Mouse (Mus musculus) inflammation-experienced regulatory T-cells, adult 6 months (primary cell): Measurements from ENCODE around the gene Prss1. TPM values are rescaled to one million over a fixed set of nuclear protein-coding genes. Genes with fewer than 3 reads are reported as not detected.
"Not testable (repeated sequence)": the region's sequence is repeated elsewhere in the genome, so short reads cannot be mapped to it uniquely, and the experiment has no call there.

Experiments
- ATAC-seq: one replicate; pipeline ENCODE4 v1.8.0; 2017
- polyA plus RNA-seq, 3 experiments: library from polyadenylated mRNA; unstranded; fragments of 100-300 nt; shearing (Covaris generic); gene quantifications; one replicate each; pipeline ENCODE4 v1.2.1; 2017

The Prss1 gene
- not detected for polyA plus RNA-seq

DNA sequence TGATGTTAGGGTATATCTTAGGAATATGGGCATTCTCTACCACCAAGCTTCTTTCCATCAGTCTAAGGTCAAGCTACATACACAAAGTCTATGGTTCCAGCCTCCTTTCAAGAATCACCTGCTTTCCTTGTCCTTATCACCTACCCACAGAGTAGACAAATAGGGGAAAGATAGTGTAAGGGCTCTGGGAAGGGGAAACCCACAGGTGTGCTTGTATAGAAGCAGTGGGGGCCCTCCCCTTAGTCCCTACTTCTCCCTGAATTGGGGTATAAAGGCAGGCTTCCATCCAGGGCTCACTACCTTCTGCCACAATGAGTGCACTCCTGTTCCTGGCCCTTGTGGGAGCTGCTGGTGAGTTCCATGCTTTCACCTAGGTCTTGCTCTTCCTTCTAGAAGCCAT is at the start of gene Prss1:
TSS of gene Prss1 (plus strand) at position 301 of the 400 bp plus-strand sequence.
- ATAC-seq: not testable (repeated sequence)

DNA sequence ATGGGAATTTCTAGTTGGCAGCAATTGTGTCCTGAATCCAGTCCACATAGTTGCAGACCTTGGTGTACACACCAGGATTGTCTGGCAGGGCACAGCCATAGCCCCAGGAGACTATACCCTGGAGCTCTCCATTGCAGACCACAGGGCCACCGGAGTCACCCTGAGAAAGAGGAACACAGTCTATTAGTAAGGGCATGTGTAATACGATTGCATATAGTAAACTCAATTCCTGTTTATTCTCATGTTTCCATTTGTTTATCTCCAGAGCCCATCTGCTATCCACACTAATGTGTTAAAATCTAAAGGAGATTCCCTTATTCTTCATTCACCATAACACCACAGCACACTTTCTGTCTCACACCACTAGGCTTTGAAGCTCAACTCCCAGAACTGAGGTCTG is 16.5 kb upstream of the Prss1 start:
- ATAC-seq: not testable (repeated sequence)

DNA sequence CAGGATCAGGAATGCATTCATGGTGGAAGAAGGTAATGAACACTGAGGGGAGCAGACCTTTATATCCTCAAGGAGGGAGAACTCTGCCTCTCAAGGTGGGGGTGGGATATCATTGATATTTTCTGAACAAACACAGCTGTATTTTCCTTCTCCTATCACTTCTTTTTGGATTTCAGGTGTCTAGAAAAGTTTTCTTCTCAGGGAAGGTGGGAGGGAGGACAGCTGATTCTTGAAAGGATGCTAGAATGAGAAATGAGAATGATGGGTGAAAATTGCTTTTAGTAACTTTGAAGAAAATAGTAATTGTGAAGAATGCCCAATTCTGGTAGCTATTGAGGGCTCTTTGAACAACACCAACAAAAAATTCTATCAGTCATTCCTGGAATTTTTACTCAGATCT is 12.7 kb upstream of the Prss1 start, which contains the start of gene Gm10334:
TSS of gene Gm10334 (minus strand) at position 101 of the 400 bp plus-strand sequence.
- not testable (repeated sequence) for ATAC-seq

DNA sequence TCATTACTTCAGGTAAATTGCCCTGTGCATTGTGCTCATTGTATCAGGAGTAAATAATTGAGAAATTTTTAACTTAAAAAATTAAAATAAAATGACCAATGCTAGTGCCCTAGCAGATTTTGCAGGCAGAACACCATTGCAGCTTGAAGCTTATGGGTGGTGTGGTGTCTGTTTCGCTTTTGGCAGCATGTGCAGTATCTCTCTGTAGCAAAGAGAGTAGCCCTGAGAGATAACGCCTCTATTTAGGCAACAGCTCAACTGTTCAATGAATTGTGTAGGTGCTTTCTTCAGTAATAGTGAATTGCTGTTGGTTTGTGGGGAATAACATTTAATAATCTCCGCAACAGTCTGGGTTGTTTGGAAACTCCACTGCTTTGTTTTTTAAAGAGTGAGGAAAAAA is 40.6 kb downstream of the Prss1 start:
- no peak for ATAC-seq

DNA sequence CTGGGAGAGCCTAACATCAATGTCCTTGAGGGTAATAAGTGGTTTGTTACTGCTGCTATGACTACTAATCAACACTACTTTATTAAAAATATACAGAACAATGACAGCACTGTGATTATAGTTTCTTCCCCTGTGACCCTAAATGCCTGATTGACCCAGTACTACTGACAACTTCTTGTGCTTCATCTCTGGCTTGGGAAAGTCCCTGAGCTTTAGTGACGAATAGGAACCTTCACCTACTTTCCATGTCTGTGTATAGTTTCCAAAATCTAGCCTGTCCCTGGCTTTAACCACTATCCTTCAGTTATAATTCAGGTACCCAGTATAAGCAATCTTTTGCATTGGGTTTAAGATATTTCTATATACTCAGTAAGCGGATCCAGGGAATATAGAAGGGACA is 46.2 kb downstream of the Prss1 start:
- peak; percentile 80 for ATAC-seq

DNA sequence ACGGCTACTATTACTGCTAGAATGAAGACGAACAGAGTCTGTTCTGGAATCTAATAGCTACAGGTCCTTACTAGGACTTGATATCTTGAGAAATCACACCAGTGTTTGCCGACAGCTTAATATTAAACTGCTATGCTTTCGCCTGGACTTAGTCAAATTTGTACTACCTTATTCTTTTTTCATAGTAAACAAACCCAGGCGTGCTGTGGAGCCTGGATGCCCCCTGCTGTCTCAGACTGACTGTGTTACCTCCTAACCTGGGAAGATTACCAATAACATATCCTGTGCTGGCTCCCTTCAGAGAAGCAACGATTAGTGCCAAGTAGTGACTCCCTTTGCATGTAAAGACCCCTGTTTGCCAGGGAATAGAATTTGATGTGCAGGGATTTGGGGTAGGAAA is 46.6 kb downstream of the Prss1 start:
- ATAC-seq: peak; percentile 72

Other genes with a start within 250 kb of the Prss1 start
- not detected for gene Try4, start 156.7 kb upstream of the Prss1 start, polyA plus RNA-seq
- not detected for gene Try5, start 142.1 kb upstream of the Prss1 start, polyA plus RNA-seq
- under 1 TPM in 2 of 3 experiments, not detected in 1; 0.60 to 0.70 TPM for gene Try10, start 104.8 kb upstream of the Prss1 start, polyA plus RNA-seq
- gene Prss3, start 81.3 kb upstream of the Prss1 start, polyA plus RNA-seq: not detected
- not detected for gene Gm5771, start 66.6 kb upstream of the Prss1 start, polyA plus RNA-seq
- not detected for gene Gm10334, start 12.8 kb upstream of the Prss1 start, polyA plus RNA-seq
- gene Prss2, start 62.9 kb downstream of the Prss1 start, polyA plus RNA-seq: 1 to 10 TPM in 2 of 3 experiments, under 1 TPM in 1; 0.45 to 4.0 (median 2.7) TPM
- 10 to 100 TPM in 2 of 3 experiments, 1 to 10 TPM in 1; 9.4 to 20.7 (median 16.5) TPM for gene Ephb6, start 146.6 kb downstream of the Prss1 start, polyA plus RNA-seq
- gene Trpv6, start 177.5 kb downstream of the Prss1 start, polyA plus RNA-seq: under 1 TPM; 0.25 to 0.74 (median 0.41) TPM
- not detected for gene Trpv5, start 221.8 kb downstream of the Prss1 start, polyA plus RNA-seq
- gene Llcfc1, start 225.5 kb downstream of the Prss1 start, polyA plus RNA-seq: not detected
- not detected for gene Kel, start 245.4 kb downstream of the Prss1 start, polyA plus RNA-seq